Mouse (Mus musculus) E14TG2a.4 (cell line): ENCODE data around the gene Foxl1.

Experiments
- CTCF ChIP-seq: conservative IDR thresholded peaks from 2 replicates; pipeline ENCODE4 v1.5.1; 2014; ENCODE audit warnings: low read length
- NANOG ChIP-seq: IDR thresholded peaks from 2 replicates; pipeline ENCODE4 v1.6.1; 2014; ENCODE audit warnings: borderline replicate concordance, low read length, mixed read lengths
- POU5F1 ChIP-seq: IDR thresholded peaks from 2 replicates; pipeline ENCODE4 v1.6.1; 2014; ENCODE audit warnings: low read length, borderline replicate concordance

GRCm38 (mm10) chr8:121174178-121174577 is 46.4 kb downstream of the Foxl1 start:
- peak; percentile 54 for TF ChIP-seq CTCF
- no peak for TF ChIP-seq NANOG
- no peak for TF ChIP-seq POU5F1
